Comparison of ENCODE assay signal across 12 mouse cellular contexts in the genomic region with DNA sequence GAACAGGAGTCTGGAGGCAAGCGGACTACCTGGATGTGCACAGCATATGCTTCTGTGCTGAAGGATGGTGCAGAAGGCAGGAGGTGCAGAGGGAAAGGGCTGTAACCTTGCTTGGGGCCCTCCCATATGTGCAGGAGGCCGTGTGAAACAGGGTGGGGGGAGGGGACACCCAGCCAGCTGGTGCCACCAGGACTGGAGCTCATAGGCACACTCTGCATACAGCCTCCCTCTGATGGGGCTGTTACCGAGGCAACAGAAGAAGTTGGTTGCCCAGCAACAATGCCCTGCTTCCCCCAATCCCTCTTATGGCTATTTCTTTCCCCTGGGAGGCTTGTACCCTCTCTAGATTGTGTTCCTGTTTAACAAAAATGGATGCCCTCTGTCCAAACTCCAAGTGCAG. TPM values are rescaled to one million over a fixed set of nuclear protein-coding genes. Genes with fewer than 3 reads are reported as not detected.
DNase-seq lines count a peak whose midpoint lies in the region; ATAC-seq and TF ChIP-seq lines count a peak whose summit lies in the region.
"Had no signal": no experiment of that assay in that cellular context is flagged by ENCODE, and none has a peak within 500 bp of the region (broad histone marks: within the 10 kb centered on the region; RNA-seq: fewer than 3 reads in every experiment).

No protein-coding gene starts in this region.

- intact Hi-C loops in gastrocnemius, adult 2 months (cut with DNase I): loop anchor here (5.0 to 10.0 kb wide), 2 partner anchors 180 to 223 kb away; no protein-coding TSS in a partner anchor

- H3K4me1 ChIP-seq in midbrain, embryonic 13.5 days (replicated peaks): peaks cover 23% of the 10 kb centered on the region

- peak; percentile 90 for ATAC-seq in midbrain, embryonic 13.5 days

- 24% methylated on average over 3 of the region's 3 CpGs for WGBS in midbrain, embryonic 13.5 days

- H3K27me3 ChIP-seq in midbrain, embryonic 13.5 days: no peaks in the 10 kb centered on the region
- H3K27me3 ChIP-seq: limb, embryonic 12.5 days had no signal

- peak overlapping the region; percentile 96 for H3K27ac ChIP-seq in layer of hippocampus, adult 2 months
- peak overlapping the region; percentile 70 for H3K27ac ChIP-seq in midbrain, embryonic 13.5 days
- H3K27ac ChIP-seq in gastrocnemius, adult 2 months: no peak overlapping the region
- H3K27ac ChIP-seq: limb, embryonic 12.5 days; macrophage had no signal

- H3K4me2 ChIP-seq in midbrain, embryonic 13.5 days (replicated peaks): 0 out of 2 replicates have a peak overlapping the region, but pooled peaks have one; percentile 11
- H3K4me2 ChIP-seq: limb, embryonic 12.5 days had no signal

- no peaks in the 10 kb centered on the region for H3K36me3 ChIP-seq in midbrain, embryonic 13.5 days
- H3K36me3 ChIP-seq: limb, embryonic 12.5 days had no signal

- H3K9ac ChIP-seq in midbrain, embryonic 13.5 days (replicated peaks): no peak overlapping the region
- H3K9ac ChIP-seq: limb, embryonic 12.5 days had no signal

- TF ChIP-seq CTCF in layer of hippocampus, adult 2 months (conservative IDR thresholded peaks at IDR 0.05): no peak
- no peak for TF ChIP-seq CTCF in gastrocnemius, adult 2 months (IDR thresholded peaks at IDR 0.05)

- H3K4me3 ChIP-seq in layer of hippocampus, adult 2 months: no peak overlapping the region; the same call in 1 of the 2 replicates
- no peak overlapping the region for H3K4me3 ChIP-seq in midbrain, embryonic 13.5 days (replicated peaks)
- no peak overlapping the region for H3K4me3 ChIP-seq in gastrocnemius, adult 2 months
- H3K4me3 ChIP-seq: limb, embryonic 12.5 days had no signal

- no peaks in the 10 kb centered on the region for H3K9me3 ChIP-seq in midbrain, embryonic 13.5 days
- H3K9me3 ChIP-seq: limb, embryonic 12.5 days had no signal

- DNase-seq in layer of hippocampus, adult 11-12 months (ENCODE audit: low spot score): peak; percentile 71
- no peak for DNase-seq in layer of hippocampus, postnatal 25 days (ENCODE audit: extremely low spot score in 1 of 2, low spot score in 1 of 2)
- DNase-seq in layer of hippocampus, adult 2 months (ENCODE audit: low spot score in 2 of 2): peak; percentile 73 to 91
- DNase-seq in telencephalon, adult 2 months (ENCODE audit: low read depth, low spot score): peak; percentile 94
- no peak for DNase-seq in gastrocnemius, adult 2 months
- DNase-seq in adrenal gland, adult 18-20 months (ENCODE audit: low spot score in 2 of 2): no peak
- no peak for DNase-seq in adrenal gland, adult 8-10 months
- DNase-seq: adrenal gland, postnatal 36 days; heart, postnatal 4 days had no signal

RNA-seq across cellular contexts. Expression of a gene that starts 17.8 kb away (rescaled TPM):
- total RNA-seq in layer of hippocampus, postnatal 25 days (2021): 100 to 1,000 TPM; 220 to 233 TPM
- 100 to 1,000 TPM; 226 to 243 TPM for total RNA-seq in layer of hippocampus, adult 2 months (2021)
- polyA plus RNA-seq in midbrain, embryonic 13.5 days (2015; fragmentation: Nextera tagmentation; extraction: Ambion mirVana): 28.4 and 34.7 TPM in 2 replicates
- 1 to 10 TPM; 6.7 to 8.7 TPM for total RNA-seq in gastrocnemius, adult 2 months (2021)
- total RNA-seq in adrenal gland, adult 18-20 months (2021): 10 to 100 TPM; 10.5 to 14.8 TPM
- total RNA-seq in adrenal gland, adult 8-10 months (2022): 10 to 100 TPM; 12.4 to 20.2 (median 18.2) TPM

Comparison
In these comparisons a context has a peak if more than half of its experiments do, and no peak if none do; other contexts are left out.
1. DNase-seq: peak in layer of hippocampus, adult 11-12 months (single experiment), layer of hippocampus, adult 2 months (2 of 2) and telencephalon, adult 2 months (single experiment); none in layer of hippocampus, postnatal 25 days (0 of 2), gastrocnemius, adult 2 months (single experiment), adrenal gland, adult 18-20 months (0 of 2) and adrenal gland, adult 8-10 months (single experiment).
2. RNA of a gene that starts 17.8 kb away (total RNA-seq): 226 to 243 TPM in layer of hippocampus, adult 2 months and 220 to 233 TPM in layer of hippocampus, postnatal 25 days; 12.4 to 20.2 TPM in adrenal gland, adult 8-10 months, 10.5 to 14.8 TPM in adrenal gland, adult 18-20 months and 6.7 to 8.7 TPM in gastrocnemius, adult 2 months; every median in the first group is over 10 times any median in the second.